Mouse (Mus musculus): ENCODE results near the gene Gm17304.

Gene Gm17304

GRCm38 (mm10) chr5:106628369-106629149, 19.7 kb downstream of the Gm17304 start:
- DNase-seq: no peak

- DNase-seq: no peak
Measured at GRCm38 (mm10) chr5:106636423-106636946, 27.6 kb downstream of the Gm17304 start.

- DNase-seq: no peak
Measured at GRCm38 (mm10) chr5:106639627-106640026, 30.7 kb downstream of the Gm17304 start.

GRCm38 (mm10) chr5:106640235-106640809, 31.4 kb downstream of the Gm17304 start:
- no peak for DNase-seq

- no peak for DNase-seq
Measured at GRCm38 (mm10) chr5:106641876-106642275, 33.0 kb downstream of the Gm17304 start.

- DNase-seq: no peak
Measured at GRCm38 (mm10) chr5:106643434-106643833, 34.5 kb downstream of the Gm17304 start.

GRCm38 (mm10) chr5:106649441-106649840, 40.5 kb downstream of the Gm17304 start:
- no peak for DNase-seq

- no peak for DNase-seq
Measured at GRCm38 (mm10) chr5:106649995-106650394, 41.1 kb downstream of the Gm17304 start.

- no peak for DNase-seq
Measured at GRCm38 (mm10) chr5:106652220-106652753, 43.4 kb downstream of the Gm17304 start.

- no peak for DNase-seq
Measured at GRCm38 (mm10) chr5:106652790-106653328, 44.0 kb downstream of the Gm17304 start.
